Mouse (Mus musculus): ENCODE data around the gene Cct4.

Gene Cct4

DNA sequence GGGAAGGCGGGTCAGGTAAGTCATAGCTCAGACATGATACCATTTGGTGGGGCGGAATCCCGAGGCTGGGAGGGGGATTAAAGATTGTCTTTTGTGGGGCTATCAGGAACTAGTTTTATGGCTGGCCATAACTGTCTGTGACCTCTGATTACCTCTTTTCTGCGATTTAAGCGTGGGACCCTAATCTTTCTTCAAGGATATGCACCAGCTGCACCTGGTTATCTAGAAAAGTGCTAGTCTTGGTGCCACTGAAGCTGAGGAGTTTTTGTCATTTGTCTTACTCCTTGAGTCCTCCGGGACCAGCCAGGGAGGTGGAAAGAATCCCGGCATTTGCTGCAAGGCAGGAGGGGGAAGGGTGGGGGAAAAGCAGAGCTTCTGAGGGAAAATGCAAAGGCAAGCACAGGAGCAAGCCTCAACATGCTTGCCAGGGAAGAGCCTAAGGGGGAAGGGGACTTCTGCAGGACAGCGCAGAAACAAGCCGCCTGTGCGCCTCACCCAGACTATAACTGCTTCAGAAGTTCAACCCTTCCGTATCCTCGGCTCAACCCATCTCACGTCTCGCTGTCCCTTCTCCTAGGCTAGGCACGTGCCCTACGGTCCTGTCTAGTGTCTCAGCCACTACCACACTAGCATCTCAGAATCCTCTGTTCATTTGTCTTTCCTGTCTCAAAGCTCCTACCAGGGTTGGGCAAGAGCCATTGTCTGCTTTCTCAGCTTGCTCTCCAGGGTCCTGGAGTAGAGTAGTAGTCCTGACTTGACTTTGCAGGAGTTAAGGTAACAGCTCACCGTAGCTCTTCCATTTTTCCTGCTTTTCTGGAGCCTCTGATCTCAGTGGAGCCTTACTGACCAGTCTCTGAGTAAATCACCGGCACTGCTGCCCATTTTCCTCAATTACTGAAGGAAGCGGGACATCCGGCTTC lies 57.6 kb downstream of the Cct4 start:
- no peak for DNase-seq

DNA sequence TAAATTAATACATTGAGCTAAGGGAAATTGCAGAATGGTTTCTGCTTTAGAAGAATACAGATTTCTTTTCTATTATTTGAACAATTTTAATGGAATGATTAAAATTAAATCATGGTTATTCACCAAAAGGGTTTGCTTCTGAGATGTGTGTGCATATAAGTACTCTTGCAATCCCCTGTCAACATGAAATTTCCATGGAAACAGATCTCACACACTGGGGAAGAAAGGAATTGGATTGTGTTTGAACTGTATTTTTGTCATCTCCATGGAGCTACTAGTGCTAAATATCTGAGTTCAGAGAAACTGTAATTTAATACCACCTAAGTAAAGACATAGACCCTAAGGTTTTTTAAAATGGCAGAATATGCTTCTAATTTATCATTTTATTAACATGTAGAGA lies 59.3 kb downstream of the Cct4 start:
- no peak for DNase-seq

DNA sequence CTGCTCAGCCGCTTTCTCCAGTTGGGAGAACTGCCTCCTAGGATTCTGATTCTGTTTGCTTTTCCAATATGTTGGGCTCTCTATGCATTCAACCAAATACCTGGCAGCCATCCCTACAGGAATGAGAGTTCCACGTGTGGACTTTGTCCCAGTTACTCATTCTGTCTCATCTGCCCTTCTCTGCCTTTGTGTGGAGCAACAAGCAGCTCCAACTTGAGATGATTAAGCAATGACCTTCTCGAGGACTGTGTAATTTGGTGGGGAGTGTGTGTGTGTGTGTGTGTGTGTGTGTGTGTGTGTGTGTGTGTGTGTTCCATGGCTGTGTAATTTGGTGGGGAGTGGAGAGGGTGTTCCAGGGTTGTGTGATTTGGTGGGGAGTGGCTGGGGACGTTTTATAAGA lies 62.0 kb downstream of the Cct4 start:
- no peak for DNase-seq
